Mouse (Mus musculus) G1E (cell line): ENCODE data around the gene Msx1. TPM values are rescaled to one million over a fixed set of nuclear protein-coding genes. Genes with fewer than 3 reads are reported as not detected.

Source experiments
- ATAC-seq: 2 replicates; pipeline ENCODE4 v1.8.0; 2016; ENCODE audit warnings: mild to moderate bottlenecking; ENCODE audit not compliant: insufficient number of reproducible peaks, poor library complexity, low FRiP score, severe bottlenecking; ENCODE audit errors: extremely low read depth
- DNase-seq: peaks from one replicate; pipeline ENCODE4 v3.0.0; 2012; ENCODE audit warnings: low spot score
- H3K27me3 ChIP-seq: 2 replicates; pipeline ENCODE4 v1.6.1; 2012; ENCODE audit warnings: mild to moderate bottlenecking, low read length, inconsistent platforms; ENCODE audit not compliant: insufficient read depth
- H3K36me3 ChIP-seq: replicated peaks from 2 replicates; pipeline ENCODE3; 2012; ENCODE audit warnings: mild to moderate bottlenecking, inconsistent platforms
- H3K4me1 ChIP-seq: 2 replicates; pipeline ENCODE4 v1.6.1; 2012; ENCODE audit warnings: low read depth, low read length, inconsistent platforms, mixed read lengths; ENCODE audit not compliant: insufficient read depth
- H3K4me3 ChIP-seq: 2 replicates; pipeline ENCODE4 v1.5.1; 2012; ENCODE audit warnings: low read depth, mild to moderate bottlenecking, inconsistent platforms, low read length, moderate library complexity, mixed read lengths
- H3K9me3 ChIP-seq: replicated peaks from 2 replicates; pipeline ENCODE4 v1.6.1; 2012; ENCODE audit warnings: inconsistent platforms
- CTCF ChIP-seq: IDR thresholded peaks from 2 replicates; pipeline ENCODE4 v1.5.1; 2012; ENCODE audit warnings: low read depth, low read length, inconsistent platforms, mixed read lengths
- GATA1 ChIP-seq: IDR thresholded peaks from 2 replicates; pipeline ENCODE4 v1.6.1; 2012; ENCODE audit warnings: borderline replicate concordance, low read length, inconsistent platforms, mixed read lengths
- GATA2 ChIP-seq: IDR thresholded peaks from 2 replicates; pipeline ENCODE4 v1.6.1; 2012; ENCODE audit warnings: low read depth, low read length, inconsistent platforms, borderline replicate concordance
- POLR2AphosphoS5 ChIP-seq: IDR thresholded peaks from 2 replicates; pipeline ENCODE4 v1.6.1; 2012; ENCODE audit warnings: low read depth, low read length, inconsistent platforms; ENCODE audit not compliant: insufficient replicate concordance
- TAL1 ChIP-seq: conservative IDR thresholded peaks from 2 replicates; pipeline ENCODE4 v1.6.1; 2012; ENCODE audit warnings: low read depth, low read length, inconsistent platforms, mixed read lengths
- polyA plus RNA-seq: library from polyadenylated mRNA; stranded (reverse); fragments of >175 nt; gene quantifications from 2 replicates; pipeline ENCODE4 v1.2.3, GENCODE M21; 2012
- total RNA-seq, 2 experiments: library from RNA; stranded (forward) in 1 of 2; stranded (reverse) in 1 of 2; fragments of 200-1000 nt in 1 of 2; fragments of >200 nt in 1 of 2; fragmentation: Nextera tagmentation in 1 of 2; gene quantifications; 2 replicates each; pipeline ENCODE4 v1.2.3; 2014 to 2017

Msx1 gene
- total RNA-seq (2014; fragmentation: Nextera tagmentation) (not detected in 2 replicates), total RNA-seq (2017) (not detected in 2 replicates), polyA plus RNA-seq (not detected in 2 replicates)

DNA sequence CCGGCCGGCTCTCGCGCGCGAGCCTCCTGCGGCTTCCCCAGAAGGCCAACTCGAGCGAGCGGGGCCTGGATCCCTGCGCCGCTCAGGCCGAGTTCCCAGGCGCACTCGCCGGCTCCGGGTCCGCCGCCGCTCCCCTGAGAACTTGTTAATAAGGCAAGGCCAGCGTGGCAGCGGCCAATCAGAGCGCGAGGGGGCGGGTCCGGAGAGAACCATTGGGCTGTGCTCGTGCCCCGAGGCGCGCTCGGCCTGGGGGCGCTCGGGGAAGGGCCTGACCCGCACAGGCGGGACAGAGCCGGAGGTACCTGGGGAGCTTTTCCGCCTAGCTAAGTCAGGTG lies at the start of gene Msx1:
Gene Msx1, minus strand, starts transcription at position 123 of the 335 bp plus-strand sequence.
- TF ChIP-seq GATA2 (no peak), TAL1 (no peak), CTCF (no peak), POLR2AphosphoS5 (no peak), GATA1 (no peak)
- no peak within 1 kb of the TSS; the same call in 1 of the 2 replicates for H3K4me3 ChIP-seq
- H3K9me3 ChIP-seq = peaks cover 35% of the 10 kb centered on the region
- H3K4me1 ChIP-seq = no peaks in the 10 kb centered on the region
- DNase-seq (no peak), ATAC-seq (no peak)
- H3K27me3 ChIP-seq = peaks cover 38% of the 10 kb centered on the region; the same call in 1 of the 2 replicates
- no peaks in the 10 kb centered on the region for H3K36me3 ChIP-seq

DNA sequence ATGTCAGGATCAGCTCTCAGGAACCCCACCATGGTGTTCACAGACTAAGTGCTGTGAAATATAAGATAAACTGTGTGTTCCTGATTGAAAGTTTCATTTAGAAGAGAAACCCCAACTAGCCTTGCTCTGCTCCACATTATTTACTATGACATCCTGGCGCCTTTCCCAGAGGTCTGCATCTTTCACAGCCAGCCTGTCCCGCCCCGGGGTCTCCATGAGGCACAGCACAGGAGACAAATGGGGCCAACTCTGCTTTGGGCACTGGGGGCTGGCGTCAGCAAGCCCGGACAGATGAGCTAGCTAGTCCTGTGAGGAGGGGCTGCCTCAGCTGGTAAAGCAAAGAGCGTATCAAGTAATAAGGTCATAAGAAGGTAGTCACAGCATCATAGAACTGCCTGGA lies 41.1 kb upstream of the Msx1 start:
- DNase-seq (no peak), ATAC-seq (no peak)
- no peaks in the 10 kb centered on the region for H3K27me3 ChIP-seq
- peaks cover 13% of the 10 kb centered on the region for H3K9me3 ChIP-seq
- H3K4me3 ChIP-seq = no peak overlapping the region
- TF ChIP-seq CTCF (no peak), GATA1 (no peak), GATA2 (no peak), POLR2AphosphoS5 (no peak)
- H3K4me1 ChIP-seq = no peaks in the 10 kb centered on the region
- no peaks in the 10 kb centered on the region for H3K36me3 ChIP-seq

DNA sequence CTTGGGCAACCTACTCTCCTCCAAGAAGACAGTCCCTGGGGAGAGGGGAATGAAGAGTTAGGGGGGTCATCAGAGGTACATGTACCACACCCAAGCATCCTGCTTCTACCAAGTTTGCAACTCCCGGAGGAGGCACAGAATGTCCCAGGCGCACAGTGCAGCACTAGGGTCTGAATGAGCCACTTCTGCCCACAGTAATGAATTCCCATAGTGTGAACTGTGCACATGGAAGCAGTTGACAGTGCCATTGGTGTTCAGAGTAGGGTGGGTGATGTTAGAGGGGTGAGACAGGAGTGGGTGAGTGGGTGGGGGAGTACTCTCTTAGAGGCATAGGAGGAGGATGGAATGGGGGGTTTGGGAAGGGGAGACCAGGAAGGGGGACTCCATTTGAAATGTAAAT lies 39.9 kb upstream of the Msx1 start:
- DNase-seq (no peak), ATAC-seq (no peak)
- no peak for TF ChIP-seq GATA2
- TF ChIP-seq POLR2AphosphoS5 = no peak
- no peak for TF ChIP-seq CTCF
- no peak for TF ChIP-seq TAL1
- no peak for TF ChIP-seq GATA1
- H3K36me3 ChIP-seq = no peaks in the 10 kb centered on the region
- H3K9me3 ChIP-seq = peaks cover 14% of the 10 kb centered on the region
- no peaks in the 10 kb centered on the region for H3K4me1 ChIP-seq
- no peaks in the 10 kb centered on the region for H3K27me3 ChIP-seq
- H3K4me3 ChIP-seq = no peak overlapping the region

DNA sequence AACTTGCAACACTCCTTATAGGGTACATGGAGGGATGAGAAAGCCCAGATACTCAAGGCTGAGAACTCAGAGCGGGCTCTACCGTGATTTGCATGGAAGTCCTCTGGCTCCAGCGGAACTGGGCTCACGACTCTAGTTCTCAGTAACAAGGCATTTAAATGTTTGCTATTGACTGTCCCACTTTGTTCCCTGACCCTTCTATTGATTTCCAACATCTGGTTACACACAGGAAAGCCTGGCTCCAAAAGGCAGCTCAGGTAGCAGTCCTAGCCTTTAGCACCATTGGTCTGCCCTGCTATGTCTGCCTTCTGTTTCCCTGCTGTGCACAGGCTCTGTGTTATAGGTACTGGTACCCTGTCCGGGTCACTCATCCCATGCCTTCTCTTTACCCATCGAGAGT lies 36.5 kb upstream of the Msx1 start:
- H3K9me3 ChIP-seq = peaks cover 18% of the 10 kb centered on the region
- no peaks in the 10 kb centered on the region for H3K36me3 ChIP-seq

DNA sequence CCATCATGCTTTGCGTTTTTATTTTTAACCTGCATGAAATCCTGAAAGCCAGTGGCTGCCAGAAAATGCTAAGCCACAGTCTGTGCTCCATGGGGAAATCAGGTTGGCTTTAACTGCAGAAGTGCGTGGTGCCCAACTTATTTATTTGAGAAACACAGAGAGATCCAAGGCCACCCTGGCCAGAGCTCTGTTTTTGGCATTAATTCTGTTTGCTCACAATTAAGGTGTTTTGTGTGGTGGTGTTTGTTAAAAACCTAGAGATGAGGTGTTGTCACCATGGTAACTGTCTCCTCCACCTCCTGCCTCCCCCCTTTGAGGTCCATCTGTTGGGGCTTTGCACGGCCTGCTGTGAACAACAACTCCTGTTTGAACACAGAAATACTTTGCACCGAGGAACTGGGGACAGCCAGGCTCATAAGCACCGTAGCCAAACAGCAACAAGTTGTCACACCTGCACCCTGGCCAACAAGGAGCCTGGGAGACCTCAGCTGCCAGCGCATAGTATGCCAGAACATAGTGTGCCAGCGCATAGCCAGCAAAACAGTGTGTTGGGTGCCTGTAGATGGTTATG lies 35.9 kb upstream of the Msx1 start:
- Histone ChIP-seq H3K4me3 (no peak overlapping the region), H3K9me3 (peaks cover 18% of the 10 kb centered on the region), H3K27me3 (no peaks in the 10 kb centered on the region), H3K4me1 (no peaks in the 10 kb centered on the region), H3K36me3 (no peaks in the 10 kb centered on the region)
- TF ChIP-seq GATA2 = no peak
- no peak for TF ChIP-seq POLR2AphosphoS5
- no peak for TF ChIP-seq GATA1
- TF ChIP-seq CTCF = no peak
- no peak for TF ChIP-seq TAL1
- DNase-seq (no peak), ATAC-seq (no peak)

More for the DNA sequence above, 36.5 kb upstream of the Msx1 start:
- Histone ChIP-seq H3K4me3 (no peak overlapping the region), H3K4me1 (no peaks in the 10 kb centered on the region), H3K27me3 (no peaks in the 10 kb centered on the region)
- no peak for ATAC-seq
- DNase-seq = no peak
- no peak for TF ChIP-seq GATA1

DNA sequence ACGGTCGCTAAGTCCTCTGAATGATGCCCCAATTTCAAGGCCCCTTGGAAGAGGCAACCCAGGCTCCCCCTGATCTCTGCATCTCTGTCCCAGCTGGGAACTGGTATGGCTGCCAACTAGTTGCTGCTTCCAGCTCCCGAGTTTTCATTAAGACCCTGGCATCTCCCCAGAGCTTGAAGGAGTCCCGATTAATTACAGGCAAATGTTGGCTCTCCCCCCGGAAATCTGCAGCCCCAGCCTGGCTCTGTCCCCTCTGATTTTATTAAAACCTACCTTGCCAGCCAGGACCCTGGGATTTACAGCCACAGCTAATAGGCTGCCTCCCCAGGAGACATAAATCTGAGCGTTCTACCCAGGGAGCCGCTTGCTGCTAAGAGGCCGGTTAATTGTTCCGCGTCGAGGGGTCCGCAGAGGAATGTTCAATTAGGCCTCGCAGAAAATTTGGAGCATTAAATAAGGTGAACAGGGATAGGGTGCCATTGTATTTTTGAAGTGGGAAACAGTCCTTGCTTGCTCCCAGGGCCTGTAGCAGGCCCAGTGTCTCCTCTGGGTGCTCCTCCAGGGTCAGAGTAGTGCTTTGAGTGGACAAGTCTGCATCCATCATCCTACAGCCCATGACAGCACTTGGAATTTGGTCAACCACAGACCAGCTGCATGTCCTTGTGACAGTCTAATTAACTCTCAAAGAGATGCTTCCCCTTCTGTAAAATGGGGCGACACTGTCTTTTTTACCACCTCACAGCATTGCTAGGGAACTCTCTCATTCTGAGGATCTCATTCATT lies 33.6 kb upstream of the Msx1 start:
- ATAC-seq (no peak), DNase-seq (no peak)
- no peaks in the 10 kb centered on the region for H3K36me3 ChIP-seq
- peaks cover 17% of the 10 kb centered on the region for H3K9me3 ChIP-seq
- no peaks in the 10 kb centered on the region for H3K4me1 ChIP-seq
- TF ChIP-seq GATA1 = no peak
- TF ChIP-seq CTCF = no peak
- H3K27me3 ChIP-seq = no peaks in the 10 kb centered on the region
- H3K4me3 ChIP-seq = no peak overlapping the region
